Mouse (Mus musculus): Measurements from ENCODE around the gene Cyb5b. TPM values are rescaled to one million over a fixed set of nuclear protein-coding genes. Genes with fewer than 3 reads are reported as not detected.
"Not testable (repeated sequence)": the region's sequence is repeated elsewhere in the genome, so short reads cannot be mapped to it uniquely, and the experiment has no call there.

Gene Cyb5b
- polyA plus RNA-seq, 1 experiment from 2014 or later = 60.7 TPM

DNA sequence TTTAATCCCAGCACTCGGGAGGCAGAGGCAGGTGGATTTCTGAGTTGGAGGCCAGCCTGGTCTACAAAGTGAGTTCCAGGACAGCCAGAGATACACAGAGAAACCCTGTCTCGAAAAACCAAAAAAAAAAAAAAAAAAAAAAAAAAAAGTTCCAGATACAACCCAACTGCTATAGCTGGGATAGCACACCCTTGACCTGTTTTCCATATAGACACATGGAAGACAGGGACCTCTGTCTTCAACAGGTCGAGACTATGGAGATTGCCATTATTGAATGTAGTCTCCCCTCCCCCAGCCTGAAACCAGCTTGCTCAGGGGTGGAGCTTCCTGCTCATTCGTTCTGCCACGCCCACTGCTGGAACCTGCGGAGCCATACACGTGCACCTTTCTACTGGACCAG, 66.8 kb downstream of the Cyb5b start:
- H3K27ac ChIP-seq; H3K79me2 ChIP-seq (ENCODE audit: inconsistent target); H3K36me3 ChIP-seq (ENCODE audit: inconsistent target); H3K4me3 ChIP-seq (ENCODE audit: inconsistent target): not testable (repeated sequence)
- 100% methylated on average over 1 of the region's 7 CpGs for WGBS (ENCODE audit: missing documents)

DNA sequence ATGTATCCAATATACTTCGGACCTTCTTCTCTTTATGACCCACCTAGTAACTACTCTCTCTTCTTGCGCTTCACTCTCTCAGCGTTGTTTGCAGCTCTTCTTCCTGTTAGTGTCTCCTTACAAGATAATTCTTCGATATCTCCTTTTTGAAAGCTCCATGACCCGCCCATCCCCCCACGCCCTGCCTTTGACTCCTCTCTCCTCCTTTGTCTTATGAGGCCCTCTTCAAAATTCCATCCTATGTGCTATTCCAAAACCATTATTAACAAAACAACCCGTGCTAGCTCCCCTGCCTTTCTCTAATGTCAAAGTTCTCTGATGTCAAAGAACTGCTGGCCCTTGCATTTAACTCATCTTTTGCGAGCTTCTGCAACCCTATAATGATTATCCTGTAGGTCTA, 67.7 kb downstream of the Cyb5b start:
- no peak overlapping the region for H3K4me3 ChIP-seq (ENCODE audit: inconsistent target)
- H3K79me2 ChIP-seq (ENCODE audit: inconsistent target) = no peaks in the 10 kb centered on the region
- 93% methylated on average over 6 of the region's 8 CpGs for WGBS (ENCODE audit: missing documents)
- no peaks in the 10 kb centered on the region for H3K36me3 ChIP-seq (ENCODE audit: inconsistent target)
- H3K27ac ChIP-seq = no peak overlapping the region

DNA sequence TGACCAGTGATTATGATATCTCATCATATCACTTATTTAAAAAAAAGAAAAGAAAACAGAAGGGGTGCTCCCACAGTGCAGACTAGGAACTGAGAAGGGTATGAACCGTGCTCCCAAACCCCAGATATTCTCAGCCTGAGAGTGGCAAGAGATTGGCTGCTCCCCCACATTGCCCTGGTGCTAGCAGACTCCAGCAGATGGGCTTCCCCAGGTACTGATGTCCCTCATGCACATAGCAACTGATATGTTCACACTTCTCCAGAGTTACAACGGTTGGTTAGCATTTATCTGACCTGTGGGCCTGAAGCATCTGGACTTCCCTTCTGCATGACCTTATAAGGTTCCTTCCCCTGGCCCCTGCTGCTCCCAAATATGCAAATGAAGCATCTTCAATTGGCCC, 68.6 kb downstream of the Cyb5b start:
- H3K36me3 ChIP-seq (ENCODE audit: inconsistent target) = no peaks in the 10 kb centered on the region
- H3K79me2 ChIP-seq (ENCODE audit: inconsistent target) = no peaks in the 10 kb centered on the region
- 73% methylated on average over 2 of the region's 2 CpGs for WGBS (ENCODE audit: missing documents)
- no peak overlapping the region for H3K4me3 ChIP-seq (ENCODE audit: inconsistent target)
- no peak overlapping the region for H3K27ac ChIP-seq

DNA sequence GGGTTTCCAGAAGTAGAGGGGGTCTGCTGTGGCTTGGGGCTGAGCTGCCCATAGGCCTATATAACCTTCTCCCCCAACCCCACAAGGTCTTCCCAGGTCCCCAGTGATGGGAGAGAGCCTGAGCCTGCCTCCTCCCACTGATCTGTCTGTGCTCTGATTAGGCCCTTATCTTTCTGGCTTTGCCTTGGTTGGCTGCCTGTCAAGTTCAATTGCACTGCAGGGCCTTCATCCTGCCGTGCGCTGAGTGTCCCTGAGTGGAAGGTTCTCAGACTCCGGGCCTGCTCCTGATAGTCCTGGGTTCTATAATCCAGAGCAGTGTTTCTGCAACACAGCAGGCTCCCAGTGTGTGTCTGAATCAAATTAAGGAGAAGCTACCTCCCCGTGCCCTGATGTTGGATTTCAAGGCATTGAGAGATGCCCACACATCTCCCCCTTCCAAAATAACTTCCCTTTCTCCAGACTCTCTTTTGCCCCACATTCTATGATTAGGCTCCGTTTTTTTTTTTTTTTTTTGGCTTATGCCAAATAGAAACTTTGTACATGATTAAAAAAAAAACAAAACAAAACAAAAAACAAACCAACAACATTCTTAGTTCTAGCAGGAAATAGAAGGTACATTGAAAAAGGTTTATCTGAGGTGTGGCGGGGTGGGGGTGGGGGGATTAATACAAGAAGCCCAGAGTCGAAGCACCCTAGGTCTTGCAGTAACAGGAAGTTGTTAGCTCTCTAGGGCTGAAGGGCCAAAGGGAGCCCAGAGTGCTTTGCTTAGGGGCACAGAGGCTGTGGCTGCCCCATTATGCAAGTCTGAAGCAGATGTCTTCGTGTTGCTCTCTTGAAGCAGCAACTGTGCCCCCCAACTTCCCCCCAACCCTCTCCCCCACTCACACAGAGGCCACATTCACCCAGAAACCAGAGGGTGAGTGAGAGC, 71.7 kb downstream of the Cyb5b start:
- no peak overlapping the region for H3K27ac ChIP-seq
- H3K36me3 ChIP-seq (ENCODE audit: inconsistent target) = no peaks in the 10 kb centered on the region
- no peak overlapping the region for H3K4me3 ChIP-seq (ENCODE audit: inconsistent target)
- WGBS (ENCODE audit: missing documents) = 33% methylated on average over 8 of the region's 8 CpGs
- H3K79me2 ChIP-seq (ENCODE audit: inconsistent target) = no peaks in the 10 kb centered on the region

DNA sequence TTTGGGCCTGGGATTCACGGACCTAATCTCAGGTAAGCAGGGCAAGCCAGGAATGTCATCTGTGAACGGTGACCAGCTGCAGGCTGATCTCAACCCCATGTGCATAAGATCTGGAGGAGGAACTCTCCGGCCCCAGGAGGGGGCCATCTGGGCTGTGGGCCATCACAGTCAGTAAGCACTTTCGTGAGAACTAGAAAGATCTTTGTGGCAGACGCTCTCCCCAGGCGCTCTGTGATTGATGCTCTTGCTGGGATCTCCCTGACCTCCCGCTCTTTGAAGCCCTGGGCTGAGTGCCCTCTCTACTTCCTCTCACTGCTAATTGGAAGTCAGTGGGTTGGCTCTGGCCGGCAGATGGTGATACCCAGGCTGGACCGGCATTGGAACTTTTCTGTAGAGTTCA, 75.7 kb downstream of the Cyb5b start:
- WGBS (ENCODE audit: missing documents) = 92% methylated on average over 9 of the region's 9 CpGs
- H3K4me3 ChIP-seq (ENCODE audit: inconsistent target) = no peak overlapping the region

DNA sequence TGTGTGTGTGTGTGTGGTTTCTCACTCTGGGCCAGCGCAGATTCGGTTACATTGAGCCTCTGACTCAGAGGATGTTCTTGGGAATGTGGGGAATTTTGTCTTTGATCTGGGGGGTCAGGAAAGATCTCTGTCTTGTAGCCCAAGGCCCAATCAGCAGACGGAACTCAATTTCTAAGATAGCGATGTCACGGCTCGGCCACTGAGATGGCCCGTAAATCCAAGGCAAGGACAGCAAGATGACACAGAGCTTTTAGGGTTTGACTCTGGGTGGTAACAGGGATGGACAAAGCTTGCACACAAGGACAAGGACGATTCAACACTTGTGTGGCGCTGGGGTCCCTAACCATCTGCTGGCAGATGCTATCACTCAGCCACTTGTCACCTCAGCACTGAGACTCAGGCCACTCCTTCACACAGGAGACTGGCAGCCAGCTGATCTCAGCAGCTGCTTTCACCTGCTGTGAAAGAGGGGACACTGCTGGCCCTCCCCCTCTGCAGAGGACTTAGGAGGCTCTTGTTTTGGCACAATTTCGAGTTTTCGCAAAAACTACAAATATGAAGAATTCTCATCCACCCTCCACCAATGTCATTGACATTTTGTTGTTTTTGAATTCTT, 76.7 kb downstream of the Cyb5b start:
- WGBS (ENCODE audit: missing documents) = 96% methylated on average over 11 of the region's 11 CpGs
- H3K4me3 ChIP-seq (ENCODE audit: inconsistent target) = no peak overlapping the region
- H3K79me2 ChIP-seq (ENCODE audit: inconsistent target) = no peaks in the 10 kb centered on the region
- H3K36me3 ChIP-seq (ENCODE audit: inconsistent target) = no peaks in the 10 kb centered on the region
- no peak overlapping the region for H3K27ac ChIP-seq

More for the DNA sequence above, 75.7 kb downstream of the Cyb5b start:
- Histone ChIP-seq H3K79me2 (ENCODE audit: inconsistent target) (no peaks in the 10 kb centered on the region), H3K27ac (no peak overlapping the region), H3K36me3 (ENCODE audit: inconsistent target) (no peaks in the 10 kb centered on the region)

DNA sequence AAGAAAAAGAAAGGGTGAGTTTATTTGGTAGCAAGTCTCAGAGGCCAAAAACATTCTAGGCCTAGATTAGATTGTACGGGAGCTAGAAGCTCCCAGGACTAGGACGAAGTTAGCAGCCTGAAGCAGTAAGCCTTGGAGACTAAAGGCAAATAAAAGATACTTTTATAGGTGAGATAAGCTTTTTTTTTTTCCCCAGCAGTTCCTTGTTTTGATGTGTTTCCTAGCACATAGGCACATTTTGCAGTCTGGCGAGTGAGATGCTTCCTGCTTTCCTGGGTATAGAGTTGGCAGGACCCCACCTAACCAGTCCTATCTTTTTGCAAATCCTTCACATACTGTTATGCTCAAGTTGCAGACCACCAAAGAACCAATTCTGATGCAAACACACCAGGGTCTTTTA, 82.8 kb downstream of the Cyb5b start:
- Histone ChIP-seq H3K27ac (no peak overlapping the region), H3K79me2 (ENCODE audit: inconsistent target) (no peaks in the 10 kb centered on the region), H3K4me3 (ENCODE audit: inconsistent target) (no peak overlapping the region), H3K36me3 (ENCODE audit: inconsistent target) (no peaks in the 10 kb centered on the region)
- WGBS (ENCODE audit: missing documents) = 91% methylated on average over 3 of the region's 3 CpGs

DNA sequence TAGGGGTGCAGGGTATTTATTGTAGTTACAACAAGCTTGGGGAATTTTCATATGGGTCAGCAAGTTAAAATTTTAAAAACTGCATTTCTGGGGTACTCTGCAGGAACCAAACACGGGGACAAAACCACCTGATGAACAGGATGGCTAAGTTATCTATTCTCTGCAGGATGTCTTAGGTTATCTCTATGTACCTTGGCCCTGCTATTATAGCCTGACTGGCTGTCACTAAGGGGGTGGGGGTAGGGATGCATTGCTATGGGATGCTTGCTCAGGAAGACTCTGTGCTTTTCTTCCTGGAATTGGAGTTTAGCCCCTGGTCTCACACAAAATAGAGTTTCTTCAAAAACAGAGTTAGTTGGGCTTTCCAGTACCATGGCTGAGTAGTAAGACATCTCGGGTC, 83.3 kb downstream of the Cyb5b start:
- H3K4me3 ChIP-seq (ENCODE audit: inconsistent target) = no peak overlapping the region
- no peaks in the 10 kb centered on the region for H3K36me3 ChIP-seq (ENCODE audit: inconsistent target)
- H3K27ac ChIP-seq = no peak overlapping the region
- WGBS (ENCODE audit: missing documents) = 92% methylated on average over 2 of the region's 2 CpGs
- no peaks in the 10 kb centered on the region for H3K79me2 ChIP-seq (ENCODE audit: inconsistent target)

Other genes with a start within 250 kb of the Cyb5b start
- gene Sntb2, start 214.9 kb upstream of the Cyb5b start, polyA plus RNA-seq (2018) = 7.2 to 10.1 TPM (median 8.4 TPM) in 3 replicates
- 37.0 to 41.2 TPM (median 40.7 TPM) in 3 replicates for gene Vps4a, start 119.4 kb upstream of the Cyb5b start, polyA plus RNA-seq (2018)
- gene Pdf, start 102.0 kb upstream of the Cyb5b start, polyA plus RNA-seq (2018) = 8.2 to 21.8 TPM (median 10.7 TPM) in 3 replicates
- gene Cog8, start 94.0 kb upstream of the Cyb5b start, polyA plus RNA-seq (2018) = 19.3 to 23.9 TPM (median 20.0 TPM) in 3 replicates
- 17.4 to 38.4 TPM (median 26.7 TPM) in 3 replicates for gene Nip7, start 93.8 kb upstream of the Cyb5b start, polyA plus RNA-seq (2018)
- not detected in 3 replicates for gene Tmed6, start 85.0 kb upstream of the Cyb5b start, polyA plus RNA-seq (2018)
- gene Terf2, start 54.1 kb upstream of the Cyb5b start, polyA plus RNA-seq (2018) = 14.2 to 26.8 TPM (median 18.9 TPM) in 3 replicates
- gene Nfat5, start 142.8 kb downstream of the Cyb5b start, polyA plus RNA-seq (2018) = 8.2 to 11.3 TPM (median 9.6 TPM) in 3 replicates